Mouse (Mus musculus) hindbrain, embryonic 12.5 days (tissue): Measurements from ENCODE around the gene Cadm1. TPM values are rescaled to one million over a fixed set of nuclear protein-coding genes. Genes with fewer than 3 reads are reported as not detected.

ENCODE experiments used
- ATAC-seq: fragments of 200-750 bp; cut with Nextera tagmentation; 2 replicates; pipeline ENCODE4 v1.8.0; 2017; ENCODE audit warnings: moderate TSS enrichment; ENCODE audit not compliant: low FRiP score
- H3K27ac ChIP-seq: fragments of 300-500 bp; sonication (generic); 2 replicates; pipeline ENCODE4 v1.5.1; 2016; ENCODE audit warnings: mild to moderate bottlenecking
- H3K27me3 ChIP-seq: fragments of 300-500 bp; sonication (generic); 2 replicates; pipeline ENCODE4 v1.6.1; 2016; ENCODE audit warnings: mild to moderate bottlenecking
- H3K36me3 ChIP-seq: fragments of 300-500 bp; sonication (generic); 2 replicates; pipeline ENCODE4 v1.6.1; 2016; ENCODE audit warnings: mild to moderate bottlenecking
- H3K4me1 ChIP-seq: fragments of 300-500 bp; sonication (generic); 2 replicates; pipeline ENCODE4 v1.6.1; 2016
- H3K4me2 ChIP-seq: fragments of 300-500 bp; sonication (generic); replicated peaks from 2 replicates; pipeline ENCODE4 v1.6.1; 2016; ENCODE audit warnings: mild to moderate bottlenecking
- H3K4me3 ChIP-seq: fragments of 300-500 bp; sonication (generic); 2 replicates; pipeline ENCODE4 v1.5.1; 2016; ENCODE audit warnings: mild to moderate bottlenecking
- H3K9ac ChIP-seq: fragments of 300-500 bp; sonication (generic); 2 replicates; pipeline ENCODE4 v1.6.1; 2016; ENCODE audit warnings: mild to moderate bottlenecking, moderate library complexity
- H3K9me3 ChIP-seq: fragments of 300-500 bp; sonication (generic); replicated peaks from 2 replicates; pipeline ENCODE4 v1.6.1; 2016; ENCODE audit warnings: mild to moderate bottlenecking
- WGBS: fragments of 180-500 bp; shearing (Covaris S2); methylation state at CpG from one replicate; pipeline ENCODE4 v1.1.7; 2016; 5-methylcytosine and 5-hydroxymethylcytosine counted together
- polyA plus RNA-seq: library from polyadenylated mRNA; unstranded; fragments of >200 nt; fragmentation: Nextera tagmentation; extraction: Ambion mirVana; gene quantifications from 2 replicates; pipeline ENCODE4 v1.2.1, GENCODE M21; 2016

The Cadm1 gene
- polyA plus RNA-seq, 1 experiment from 2014 or later, result 120 TPM

GRCm38 (mm10) chr9:47700021-47700420 lies 170.0 kb downstream of the Cadm1 start:
- ATAC-seq, result no peak
- Histone ChIP-seq H3K27me3 (no peaks in the 10 kb centered on the region), H3K27ac (no peak overlapping the region), H3K4me2 (no peak overlapping the region), H3K4me1 (peaks cover 2% of the 10 kb centered on the region; the same call in 1 of the 2 replicates), H3K9ac (no peak overlapping the region), H3K36me3 (no peaks in the 10 kb centered on the region), H3K9me3 (no peaks in the 10 kb centered on the region), H3K4me3 (no peak overlapping the region)
- WGBS, result 79% methylated on average over 5 of the region's 5 CpGs

GRCm38 (mm10) chr9:47703026-47703876 lies 173.3 kb downstream of the Cadm1 start:
- WGBS, result 89% methylated on average over 19 of the region's 19 CpGs
- no peak for ATAC-seq

GRCm38 (mm10) chr9:47706341-47706740 lies 176.4 kb downstream of the Cadm1 start:
- Histone ChIP-seq H3K9me3 (no peaks in the 10 kb centered on the region), H3K27ac (0 out of 2 replicates have a peak overlapping the region, but pooled peaks have one; percentile 14), H3K27me3 (no peaks in the 10 kb centered on the region), H3K4me3 (no peak overlapping the region), H3K9ac (no peak overlapping the region), H3K4me1 (peaks cover 26% of the 10 kb centered on the region), H3K36me3 (no peaks in the 10 kb centered on the region), H3K4me2 (no peak overlapping the region)
- 59% methylated on average over 9 of the region's 9 CpGs for WGBS
- no peak for ATAC-seq

More at GRCm38 (mm10) chr9:47703026-47703876, 173.3 kb downstream of the Cadm1 start:
- Histone ChIP-seq H3K9me3 (no peaks in the 10 kb centered on the region), H3K36me3 (no peaks in the 10 kb centered on the region), H3K4me1 (peaks cover 19% of the 10 kb centered on the region), H3K27ac (no peak overlapping the region), H3K9ac (no peak overlapping the region), H3K4me2 (no peak overlapping the region), H3K4me3 (no peak overlapping the region), H3K27me3 (no peaks in the 10 kb centered on the region)

- 74% methylated on average over 6 of the region's 6 CpGs for WGBS
- no peaks in the 10 kb centered on the region for H3K27me3 ChIP-seq
- H3K4me2 ChIP-seq, result no peak overlapping the region
- ATAC-seq, result no peak
- H3K36me3 ChIP-seq, result no peaks in the 10 kb centered on the region
- no peak overlapping the region for H3K9ac ChIP-seq
- no peak overlapping the region for H3K4me3 ChIP-seq
- peak overlapping the region; percentile 36; the same call in 1 of the 2 replicates for H3K27ac ChIP-seq
- H3K9me3 ChIP-seq, result no peaks in the 10 kb centered on the region
- peaks cover 30% of the 10 kb centered on the region for H3K4me1 ChIP-seq
These were observed 177.4 kb downstream of the Cadm1 start for GRCm38 (mm10) chr9:47707326-47707725.

- H3K27ac ChIP-seq, result peak overlapping the region; percentile 36; the same call in 1 of the 2 replicates
- H3K27me3 ChIP-seq, result no peaks in the 10 kb centered on the region
- no peak overlapping the region for H3K4me2 ChIP-seq
- no peak overlapping the region for H3K4me3 ChIP-seq
- H3K9ac ChIP-seq, result no peak overlapping the region; the same call in 1 of the 2 replicates
- H3K4me1 ChIP-seq, result peaks cover 30% of the 10 kb centered on the region
- no peaks in the 10 kb centered on the region for H3K9me3 ChIP-seq
- no peak for ATAC-seq
- WGBS, result 32% methylated on average over 10 of the region's 10 CpGs
- no peaks in the 10 kb centered on the region for H3K36me3 ChIP-seq
These were observed 178.3 kb downstream of the Cadm1 start for GRCm38 (mm10) chr9:47708299-47708698.

GRCm38 (mm10) chr9:47710946-47711345 lies 181.0 kb downstream of the Cadm1 start:
- Histone ChIP-seq H3K4me1 (peaks cover 51% of the 10 kb centered on the region), H3K4me2 (no peak overlapping the region), H3K4me3 (no peak overlapping the region), H3K36me3 (no peaks in the 10 kb centered on the region), H3K9ac (no peak overlapping the region), H3K27ac (no peak overlapping the region), H3K27me3 (no peaks in the 10 kb centered on the region), H3K9me3 (no peaks in the 10 kb centered on the region)
- WGBS, result 74% methylated on average over 8 of the region's 8 CpGs
- ATAC-seq, result no peak

- no peak overlapping the region for H3K4me3 ChIP-seq
- no peak overlapping the region for H3K9ac ChIP-seq
- H3K36me3 ChIP-seq, result no peaks in the 10 kb centered on the region
- no peak overlapping the region for H3K4me2 ChIP-seq
- ATAC-seq, result peak; percentile 60
- WGBS, result 40% methylated on average over 2 of the region's 2 CpGs
- peaks cover 39% of the 10 kb centered on the region for H3K4me1 ChIP-seq
- no peaks in the 10 kb centered on the region for H3K27me3 ChIP-seq
- H3K27ac ChIP-seq, result peak overlapping the region; percentile 44; the same call in 1 of the 2 replicates
- no peaks in the 10 kb centered on the region for H3K9me3 ChIP-seq
These were observed 184.6 kb downstream of the Cadm1 start for GRCm38 (mm10) chr9:47714541-47714940.

- 90% methylated on average over 3 of the region's 3 CpGs for WGBS
- H3K27ac ChIP-seq, result peak overlapping the region; percentile 41
These were observed 185.4 kb downstream of the Cadm1 start for GRCm38 (mm10) chr9:47715415-47715814.

GRCm38 (mm10) chr9:47716883-47717282 lies 186.9 kb downstream of the Cadm1 start:
- H3K36me3 ChIP-seq, result no peaks in the 10 kb centered on the region
- no peaks in the 10 kb centered on the region for H3K27me3 ChIP-seq
- peaks cover 33% of the 10 kb centered on the region for H3K4me1 ChIP-seq
- no peak for ATAC-seq
- H3K27ac ChIP-seq, result no peak overlapping the region
- no peak overlapping the region for H3K4me3 ChIP-seq
- H3K9me3 ChIP-seq, result no peaks in the 10 kb centered on the region
- no peak overlapping the region for H3K4me2 ChIP-seq
- 88% methylated on average over 16 of the region's 16 CpGs for WGBS
- no peak overlapping the region for H3K9ac ChIP-seq

More at GRCm38 (mm10) chr9:47715415-47715814, 185.4 kb downstream of the Cadm1 start:
- no peaks in the 10 kb centered on the region for H3K9me3 ChIP-seq
- H3K27me3 ChIP-seq, result no peaks in the 10 kb centered on the region
- no peak overlapping the region for H3K9ac ChIP-seq
- H3K4me2 ChIP-seq, result no peak overlapping the region
- H3K4me1 ChIP-seq, result peaks cover 39% of the 10 kb centered on the region
- H3K36me3 ChIP-seq, result no peaks in the 10 kb centered on the region
- no peak for ATAC-seq
- H3K4me3 ChIP-seq, result no peak overlapping the region

- Histone ChIP-seq H3K9ac (no peak overlapping the region), H3K9me3 (no peaks in the 10 kb centered on the region), H3K4me3 (no peak overlapping the region), H3K27me3 (no peaks in the 10 kb centered on the region), H3K36me3 (no peaks in the 10 kb centered on the region), H3K4me1 (peaks cover 17% of the 10 kb centered on the region), H3K4me2 (no peak overlapping the region), H3K27ac (no peak overlapping the region)
- 69% methylated on average over 3 of the region's 3 CpGs for WGBS
- ATAC-seq, result no peak
These were observed 197.6 kb downstream of the Cadm1 start for GRCm38 (mm10) chr9:47727611-47728010.

GRCm38 (mm10) chr9:47728852-47729251 lies 198.9 kb downstream of the Cadm1 start:
- Histone ChIP-seq H3K9me3 (no peaks in the 10 kb centered on the region), H3K4me3 (no peak overlapping the region), H3K27me3 (no peaks in the 10 kb centered on the region), H3K27ac (0 out of 2 replicates have a peak overlapping the region, but pooled peaks have one; percentile 45), H3K9ac (no peak overlapping the region), H3K4me2 (no peak overlapping the region), H3K4me1 (peaks cover 17% of the 10 kb centered on the region), H3K36me3 (no peaks in the 10 kb centered on the region)
- WGBS, result 50% methylated on average over 5 of the region's 5 CpGs
- no peak for ATAC-seq

- Histone ChIP-seq H3K36me3 (no peaks in the 10 kb centered on the region), H3K4me3 (no peak overlapping the region), H3K4me2 (no peak overlapping the region), H3K9ac (no peak overlapping the region), H3K9me3 (no peaks in the 10 kb centered on the region), H3K4me1 (peaks cover 17% of the 10 kb centered on the region), H3K27me3 (no peaks in the 10 kb centered on the region), H3K27ac (no peak overlapping the region)
- WGBS, result 82% methylated on average over 6 of the region's 6 CpGs
- ATAC-seq, result no peak
These were observed 200.3 kb downstream of the Cadm1 start for GRCm38 (mm10) chr9:47730247-47730646.
